Mouse (Mus musculus) gastrocnemius, adult 18-20 months (tissue): ENCODE measurements around the gene Epb42. TPM values are rescaled to one million over a fixed set of nuclear protein-coding genes. Genes with fewer than 3 reads are reported as not detected.
"Not testable (repeated sequence)": the region's sequence is repeated elsewhere in the genome, so short reads cannot be mapped to it uniquely, and the experiment has no call there.

Experiments used
- DNase-seq: peaks from one replicate; pipeline ENCODE4 v3.0.0; 2021; ENCODE audit warnings: low spot score
- total RNA-seq, 2 experiments: library from RNA; stranded (reverse); gene quantifications; 2 replicates each; pipeline ENCODE4 v1.2.3; 2021

Epb42 gene
- total RNA-seq, 2 experiments from 2014 or later: not detected

GRCm38 (mm10) chr2:121007925-121008663, 28.8 kb downstream of the Epb42 start, which contains the start of gene Ccndbp1:
TSS of gene Ccndbp1 (plus strand) at chr2:121008403.
- peak; percentile 91 for DNase-seq

- no peak for DNase-seq
These were observed 29.9 kb downstream of the Epb42 start for GRCm38 (mm10) chr2:121006986-121007385.

- DNase-seq: no peak
These were observed 32.7 kb downstream of the Epb42 start for GRCm38 (mm10) chr2:121004018-121004811.

- no peak for DNase-seq
These were observed 33.3 kb downstream of the Epb42 start for GRCm38 (mm10) chr2:121003586-121003985.

- DNase-seq: no peak
These were observed 38.0 kb downstream of the Epb42 start for GRCm38 (mm10) chr2:120998863-120999262.

- not testable (repeated sequence) for DNase-seq
These were observed 40.3 kb downstream of the Epb42 start for GRCm38 (mm10) chr2:120996607-120997006.

- DNase-seq: no peak
These were observed 45.7 kb downstream of the Epb42 start for GRCm38 (mm10) chr2:120991196-120991595.

GRCm38 (mm10) chr2:120985241-120985640, 51.6 kb downstream of the Epb42 start:
- DNase-seq: no peak

- no peak for DNase-seq
These were observed 53.3 kb downstream of the Epb42 start for GRCm38 (mm10) chr2:120983611-120984010.

- DNase-seq: no peak
These were observed 56.0 kb downstream of the Epb42 start for GRCm38 (mm10) chr2:120980861-120981260.

- no peak for DNase-seq
These were observed 57.1 kb downstream of the Epb42 start for GRCm38 (mm10) chr2:120979819-120980218.

GRCm38 (mm10) chr2:120978693-120979037, 58.2 kb downstream of the Epb42 start:
- no peak for DNase-seq

- no peak for DNase-seq
These were observed 58.8 kb downstream of the Epb42 start for GRCm38 (mm10) chr2:120977926-120978692.

- peak; percentile 48 for DNase-seq
These were observed 59.6 kb downstream of the Epb42 start, which contains the start of gene Tmem62 for GRCm38 (mm10) chr2:120976990-120977925. TSS of gene Tmem62 (plus strand) at chr2:120977017.

GRCm38 (mm10) chr2:120976308-120976707, 60.6 kb downstream of the Epb42 start:
- DNase-seq: no peak

- DNase-seq: no peak
These were observed 63.9 kb downstream of the Epb42 start for GRCm38 (mm10) chr2:120972964-120973363.

- not testable (repeated sequence) for DNase-seq
These were observed 64.6 kb downstream of the Epb42 start for GRCm38 (mm10) chr2:120972257-120972656.

- no peak for DNase-seq
These were observed 65.1 kb downstream of the Epb42 start for GRCm38 (mm10) chr2:120971766-120972165.

GRCm38 (mm10) chr2:120970559-120971080, 66.3 kb downstream of the Epb42 start, which contains the start of gene Ubr1:
TSS of gene Ubr1 (minus strand) at chr2:120970715.
- peak; percentile 85 for DNase-seq

- DNase-seq: no peak
These were observed 66.8 kb downstream of the Epb42 start for GRCm38 (mm10) chr2:120970045-120970539.
